Mouse (Mus musculus) cortical plate, adult 2 months (tissue): ENCODE measurements at regions not wholly inside any gene's neighbourhood (a gene's known extent, or its start where the extent isn't known, plus 50 kb on each side); places are given as distances from the start of the nearest gene placed in this dataset.
A peak's percentile ranks its signal among the peaks of the same experiment; 100 is the strongest.
"Not testable (repeated sequence)": the region's sequence is repeated elsewhere in the genome, so short reads cannot be mapped to it uniquely, and the experiment has no call there.

Experiments used
- H3K27ac ChIP-seq: fragments of 200-500 bp; 2 replicates; pipeline ENCODE4 v1.5.1; 2012; ENCODE audit warnings: low read length, control low read depth, inconsistent platforms; ENCODE audit not compliant: insufficient read depth
- H3K4me1 ChIP-seq: fragments of 200-500 bp; 2 replicates; pipeline ENCODE4 v1.6.1; 2011; ENCODE audit warnings: low read length; ENCODE audit not compliant: control insufficient read depth, insufficient read depth
- H3K4me3 ChIP-seq: fragments of 200-500 bp; 2 replicates; pipeline ENCODE4 v1.5.1; 2011; ENCODE audit warnings: mild to moderate bottlenecking, low read length, control low read depth; ENCODE audit not compliant: insufficient read depth
- CTCF ChIP-seq: fragments of 200-500 bp; IDR thresholded peaks from 2 replicates; pipeline ENCODE4 v1.5.1; 2011; ENCODE audit warnings: mild to moderate bottlenecking, control low read depth, low read length; ENCODE audit not compliant: insufficient read depth; ENCODE audit errors: extremely low read depth
- POLR2A ChIP-seq: fragments of 200-500 bp; IDR thresholded peaks from 2 replicates; pipeline ENCODE4 v1.6.1; 2011; ENCODE audit warnings: mild to moderate bottlenecking, low read length, control low read depth; ENCODE audit not compliant: insufficient read depth; ENCODE audit errors: extremely low read depth

DNA sequence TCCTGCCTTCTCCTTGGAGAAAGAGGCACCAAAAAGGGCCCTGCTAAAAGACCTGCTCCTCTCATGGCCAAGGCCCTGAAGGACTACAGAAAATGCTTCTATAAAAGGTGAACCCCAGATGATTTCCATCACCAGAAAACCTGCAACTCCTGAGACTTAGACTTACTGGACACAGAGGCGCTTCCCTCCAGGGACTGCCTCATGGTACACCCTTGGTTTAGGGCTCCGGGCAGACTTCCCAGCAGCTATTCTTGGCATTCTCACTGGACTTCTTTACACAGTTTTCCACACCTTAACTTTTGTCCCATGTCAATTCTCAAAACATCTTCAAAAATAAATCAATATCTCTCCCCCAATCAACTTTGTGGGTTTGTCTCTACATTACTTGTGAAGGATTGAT is 393.2 kb downstream of the Gpm6a start:
- not testable (repeated sequence) for H3K4me3 ChIP-seq

DNA sequence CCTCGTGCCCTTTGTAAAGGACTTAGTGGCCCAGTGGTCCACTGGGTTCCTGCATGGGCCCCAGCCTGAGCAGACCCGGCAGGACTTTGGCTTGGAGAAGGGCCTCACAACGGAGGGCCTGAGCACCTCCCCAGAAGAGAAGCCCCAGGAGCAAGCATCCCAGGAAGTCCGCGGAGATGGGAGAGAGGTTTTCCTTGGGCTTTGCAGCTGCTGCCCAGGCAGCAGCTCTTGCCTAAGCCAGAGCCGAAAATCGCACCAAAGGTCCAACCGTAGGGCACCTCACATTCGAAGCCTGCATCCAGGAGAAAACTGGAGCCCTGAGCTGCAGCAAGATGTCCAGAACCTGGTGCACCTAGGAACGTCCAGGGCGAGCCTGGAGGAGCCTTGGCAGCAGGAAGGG is 405.2 kb downstream of the Gpm6a start:
- not testable (repeated sequence) for H3K4me1 ChIP-seq, H3K27ac ChIP-seq, H3K4me3 ChIP-seq

More for the DNA sequence above, 393.2 kb downstream of the Gpm6a start:
- H3K27ac ChIP-seq, H3K4me1 ChIP-seq: not testable (repeated sequence)

DNA sequence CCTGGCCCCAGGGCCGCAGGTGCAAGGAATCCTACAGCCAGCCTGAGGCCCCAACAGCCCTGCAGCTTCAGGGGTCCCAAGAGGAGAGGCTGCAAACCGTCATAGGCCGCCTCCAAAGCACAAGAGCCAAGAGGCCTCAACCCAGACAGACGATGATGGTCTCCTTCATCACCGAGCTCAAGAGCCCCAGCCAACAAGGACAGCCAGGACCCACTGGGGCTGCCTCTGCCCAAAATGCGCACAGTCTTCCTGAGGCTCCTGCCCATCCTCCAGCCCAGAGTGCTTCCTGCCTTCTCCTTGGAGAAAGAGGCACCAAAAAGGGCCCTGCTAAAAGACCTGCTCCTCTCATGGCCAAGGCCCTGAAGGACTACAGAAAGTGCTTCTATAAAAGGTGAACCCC is 412.8 kb downstream of the Gpm6a start:
- not testable (repeated sequence) for H3K27ac ChIP-seq, H3K4me3 ChIP-seq, H3K4me1 ChIP-seq

DNA sequence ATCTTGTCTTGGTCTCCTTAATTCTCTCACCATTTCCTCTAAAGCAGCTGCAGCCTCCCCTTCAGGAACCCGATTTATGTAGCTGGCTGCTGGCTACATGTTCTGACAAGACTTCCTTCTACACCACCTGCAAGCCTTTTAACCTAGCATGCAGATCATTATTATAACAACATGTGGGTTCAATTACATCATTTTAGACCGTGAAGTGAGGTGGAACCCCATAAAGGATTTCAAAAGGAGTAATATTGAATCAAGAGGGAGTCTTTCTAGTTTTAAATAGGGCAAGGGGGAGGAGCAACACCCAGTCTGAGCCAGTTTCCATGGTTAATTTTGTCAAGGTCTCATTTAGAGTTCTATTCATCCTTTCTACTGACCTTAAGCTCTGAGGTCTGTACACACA is 442.4 kb downstream of the Gpm6a start:
- no peak overlapping the region for H3K27ac ChIP-seq
- TF ChIP-seq CTCF (no peak), POLR2A (no peak)
- no peak overlapping the region for H3K4me3 ChIP-seq
- H3K4me1 ChIP-seq = no peaks in the 10 kb centered on the region

DNA sequence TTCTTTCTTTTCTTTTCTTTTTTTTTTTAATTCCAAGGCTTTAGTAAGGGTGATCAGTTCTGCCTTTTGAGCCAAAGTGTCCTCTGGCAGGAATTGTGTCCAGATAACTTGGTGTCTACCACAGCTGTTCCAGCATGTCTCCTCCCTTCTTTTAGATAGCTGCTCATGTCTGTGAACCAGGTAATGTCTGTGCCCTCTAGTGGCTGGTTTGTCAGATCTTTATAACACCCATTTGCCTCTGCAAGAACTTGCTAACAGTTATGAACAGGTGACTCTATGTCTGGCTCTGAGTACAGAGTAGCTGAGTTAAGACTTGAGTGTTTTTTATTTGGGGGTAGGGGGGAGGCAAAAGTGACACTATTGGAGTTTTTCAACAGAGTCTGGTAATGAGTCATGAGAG is 443.7 kb downstream of the Gpm6a start:
- TF ChIP-seq CTCF (peak; percentile 25; the same call in 1 of the 2 replicates), POLR2A (no peak)
- Histone ChIP-seq H3K4me3 (no peak overlapping the region), H3K27ac (no peak overlapping the region), H3K4me1 (no peaks in the 10 kb centered on the region)

DNA sequence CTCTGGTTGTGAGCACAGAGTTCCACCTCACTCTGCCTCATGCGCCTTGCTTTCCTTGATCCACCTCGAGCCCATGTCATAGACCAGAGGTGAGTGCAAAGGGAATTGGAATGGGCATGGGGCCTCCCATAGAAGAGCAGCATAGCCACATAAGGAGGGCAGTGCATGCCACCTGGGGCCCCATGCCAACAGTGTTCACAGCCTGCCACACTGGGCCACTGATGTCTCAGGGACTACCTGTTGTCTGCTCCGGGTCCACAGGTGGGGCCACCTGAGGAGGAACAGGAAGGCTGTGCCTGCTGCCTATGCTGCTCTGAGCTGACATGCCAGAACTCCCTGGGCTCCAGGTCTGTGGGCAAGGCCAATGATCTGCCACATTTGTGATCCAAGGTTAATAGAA is 445.8 kb downstream of the Gpm6a start:
- TF ChIP-seq CTCF = no peak
- TF ChIP-seq POLR2A = no peak
- no peak overlapping the region for H3K4me3 ChIP-seq
- no peaks in the 10 kb centered on the region for H3K4me1 ChIP-seq
- H3K27ac ChIP-seq = no peak overlapping the region

DNA sequence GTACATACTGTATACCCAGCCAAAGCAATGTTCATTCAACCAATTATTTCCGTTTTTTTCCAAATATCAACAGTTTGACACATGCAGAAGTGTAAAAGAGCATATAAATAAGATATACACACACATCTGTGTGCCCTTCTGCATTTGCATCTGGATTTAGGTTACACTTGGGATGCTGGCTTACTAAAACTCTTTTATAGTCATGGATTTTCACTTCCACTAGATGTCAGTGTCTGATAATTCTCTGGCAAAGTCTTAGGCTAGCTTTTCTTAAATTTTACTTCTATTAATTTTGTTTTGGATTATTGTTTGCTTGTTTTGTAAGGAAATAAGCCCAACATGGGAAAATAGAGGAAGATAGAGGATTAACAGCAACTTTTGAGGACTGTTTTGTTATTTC is 452.3 kb downstream of the Gpm6a start:
- H3K4me3 ChIP-seq, H3K27ac ChIP-seq, H3K4me1 ChIP-seq: not testable (repeated sequence)
